Mouse (Mus musculus) kidney, postnatal 0 days (tissue): ENCODE data around the gene Il31ra. TPM values are rescaled to one million over a fixed set of nuclear protein-coding genes. Genes with fewer than 3 reads are reported as not detected.
A peak's percentile ranks its signal among the peaks of the same experiment; 100 is the strongest.

Experiments used
- ATAC-seq: fragments of 200-750 bp; cut with Nextera tagmentation; replicated peaks from 2 replicates; pipeline ENCODE4 v1.8.0; 2017; ENCODE audit warnings: low read depth, moderate number of reproducible peaks, moderate TSS enrichment, moderate library complexity; ENCODE audit not compliant: low FRiP score
- DNase-seq: peaks from one replicate; pipeline ENCODE4 v3.0.0-alpha.2; 2016; ENCODE audit warnings: low spot score
- H3K27ac ChIP-seq: fragments of 300-500 bp; sonication (generic); 2 replicates; pipeline ENCODE4 v1.5.1; 2014; ENCODE audit warnings: mild to moderate bottlenecking
- H3K27me3 ChIP-seq: fragments of 300-500 bp; sonication (generic); 2 replicates; pipeline ENCODE4 v1.6.1; 2014; ENCODE audit warnings: low read length, mixed read lengths; ENCODE audit not compliant: insufficient read depth
- H3K36me3 ChIP-seq: fragments of 300-500 bp; sonication (generic); 2 replicates; pipeline ENCODE4 v1.6.1; 2014; ENCODE audit warnings: low read length, mixed read lengths; ENCODE audit not compliant: insufficient read depth
- H3K4me1 ChIP-seq: fragments of 300-500 bp; sonication (generic); replicated peaks from 2 replicates; pipeline ENCODE4 v1.6.1; 2014; ENCODE audit warnings: antibody characterized with exemption, low read length, mixed read lengths; ENCODE audit not compliant: insufficient read depth
- H3K4me2 ChIP-seq: fragments of 300-500 bp; sonication (generic); 2 replicates; pipeline ENCODE4 v1.6.1; 2014; ENCODE audit warnings: mild to moderate bottlenecking, low read length, moderate library complexity, mixed read lengths
- H3K4me3 ChIP-seq: fragments of 300-500 bp; sonication (generic); replicated peaks from 2 replicates; pipeline ENCODE4 v1.5.1; 2014; ENCODE audit warnings: low read depth, low read length
- H3K9ac ChIP-seq: fragments of 300-500 bp; sonication (generic); 2 replicates; pipeline ENCODE4 v1.6.1; 2014; ENCODE audit warnings: low read depth, low read length
- H3K9me3 ChIP-seq: fragments of 300-500 bp; sonication (generic); replicated peaks from 2 replicates; pipeline ENCODE4 v1.6.1; 2016; ENCODE audit warnings: low read length, inconsistent platforms, mixed read lengths
- CTCF ChIP-seq: IDR thresholded peaks from 2 replicates; pipeline ENCODE4 v1.5.1; 2016; ENCODE audit warnings: antibody characterized with exemption, low read depth, mild to moderate bottlenecking, moderate library complexity
- WGBS: fragments of 180-500 bp; shearing (Covaris S2); extraction: QIAGEN DNeasy Blood & Tissue Kit; methylation state at CpG from one replicate; pipeline ENCODE4 v1.1.7; 2014; 5-methylcytosine and 5-hydroxymethylcytosine counted together
- polyA plus RNA-seq: library from polyadenylated mRNA; unstranded; fragments of >200 nt; fragmentation: Nextera tagmentation; extraction: Ambion mirVana; gene quantifications from 2 replicates; pipeline ENCODE4 v1.2.1, GENCODE M21; 2015

The Il31ra gene
- polyA plus RNA-seq, 1 experiment from 2014 or later, result 0.53 TPM

- WGBS, result 74% methylated on average over 5 of the region's 5 CpGs
- Histone ChIP-seq H3K4me2 (no peak overlapping the region), H3K9ac (no peak overlapping the region), H3K36me3 (no peaks in the 10 kb centered on the region), H3K9me3 (no peaks in the 10 kb centered on the region), H3K27ac (no peak overlapping the region), H3K4me3 (no peak overlapping the region), H3K4me1 (no peaks in the 10 kb centered on the region), H3K27me3 (no peaks in the 10 kb centered on the region)
- ATAC-seq, result no peak
- peak; percentile 44 for DNase-seq
- no peak for TF ChIP-seq CTCF
Observed at GRCm38 (mm10) chr13:112512824-112513223, 81.3 kb downstream of the Il31ra start.

DNA sequence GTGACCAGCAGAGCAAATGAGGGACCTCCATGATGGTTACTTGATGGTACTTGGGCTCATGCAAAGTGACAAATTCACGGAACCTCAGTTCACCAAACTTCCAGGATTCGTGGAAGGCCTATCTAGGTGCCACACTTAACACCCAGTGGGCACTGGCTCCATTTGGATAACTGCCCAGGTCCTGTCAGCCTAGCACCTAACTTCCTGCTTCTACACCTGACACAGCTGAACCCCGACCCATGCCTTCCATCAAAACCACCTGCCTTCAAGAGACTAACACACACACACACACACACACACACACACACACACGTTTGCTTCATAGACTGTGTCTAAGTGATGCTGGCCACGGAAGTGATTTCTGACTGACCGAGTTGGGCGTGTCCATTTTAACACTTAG, 82.3 kb downstream of the Il31ra start:
- DNase-seq, result no peak

DNA sequence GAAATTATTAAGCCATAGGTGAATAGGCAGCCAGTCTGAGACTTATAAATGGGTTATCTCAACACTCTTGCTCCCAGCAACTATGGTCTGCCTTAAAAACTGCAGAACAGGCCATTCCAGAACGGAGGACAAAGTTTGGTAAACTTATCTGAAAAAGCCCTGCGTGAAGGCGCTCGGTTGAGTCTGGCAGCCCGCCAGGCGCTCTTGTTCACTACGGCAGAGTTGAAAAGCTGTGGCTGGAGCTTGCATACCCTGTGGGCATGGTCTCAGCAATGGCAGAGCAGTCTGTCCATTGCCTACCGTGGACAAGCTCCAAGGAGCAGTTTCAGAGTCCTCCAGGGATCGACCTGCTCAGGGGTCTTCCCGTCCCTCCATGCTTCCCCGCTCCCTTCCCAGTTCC, 82.9 kb downstream of the Il31ra start:
- H3K9ac ChIP-seq, result no peak overlapping the region
- H3K9me3 ChIP-seq, result no peaks in the 10 kb centered on the region
- no peak overlapping the region for H3K4me2 ChIP-seq
- H3K4me1 ChIP-seq, result no peaks in the 10 kb centered on the region
- H3K27me3 ChIP-seq, result no peaks in the 10 kb centered on the region
- 64% methylated on average over 11 of the region's 11 CpGs for WGBS
- ATAC-seq (no peak), DNase-seq (no peak)
- H3K27ac ChIP-seq, result 0 out of 2 replicates have a peak overlapping the region, but pooled peaks have one; percentile 13
- no peak overlapping the region for H3K4me3 ChIP-seq
- no peaks in the 10 kb centered on the region for H3K36me3 ChIP-seq
- TF ChIP-seq CTCF, result no peak

More for the DNA sequence above, 82.3 kb downstream of the Il31ra start:
- no peak for ATAC-seq
- no peak for TF ChIP-seq CTCF
- no peaks in the 10 kb centered on the region for H3K36me3 ChIP-seq
- H3K9ac ChIP-seq, result no peak overlapping the region
- no peak overlapping the region for H3K4me3 ChIP-seq
- no peaks in the 10 kb centered on the region for H3K27me3 ChIP-seq
- H3K4me1 ChIP-seq, result no peaks in the 10 kb centered on the region
- 77% methylated on average over 7 of the region's 7 CpGs for WGBS
- 0 out of 2 replicates have a peak overlapping the region, but pooled peaks have one; percentile 13 for H3K27ac ChIP-seq
- no peaks in the 10 kb centered on the region for H3K9me3 ChIP-seq
- H3K4me2 ChIP-seq, result no peak overlapping the region

- H3K9ac ChIP-seq, result no peak overlapping the region
- H3K4me1 ChIP-seq, result no peaks in the 10 kb centered on the region
- TF ChIP-seq CTCF, result no peak
- ATAC-seq (no peak), DNase-seq (no peak)
- no peak overlapping the region for H3K27ac ChIP-seq
- no peaks in the 10 kb centered on the region for H3K27me3 ChIP-seq
- 87% methylated on average over 19 of the region's 19 CpGs for WGBS
- peaks cover 1% of the 10 kb centered on the region; the same call in 1 of the 2 replicates for H3K36me3 ChIP-seq
- no peak overlapping the region for H3K4me2 ChIP-seq
- no peaks in the 10 kb centered on the region for H3K9me3 ChIP-seq
- no peak overlapping the region for H3K4me3 ChIP-seq
Observed at GRCm38 (mm10) chr13:112510437-112511212, 83.5 kb downstream of the Il31ra start.

GRCm38 (mm10) chr13:112509465-112509864, 84.7 kb downstream of the Il31ra start:
- WGBS, result 19% methylated on average over 4 of the region's 4 CpGs
- Histone ChIP-seq H3K36me3 (peaks cover 13% of the 10 kb centered on the region), H3K27ac (no peak overlapping the region), H3K4me2 (no peak overlapping the region), H3K4me1 (no peaks in the 10 kb centered on the region), H3K4me3 (no peak overlapping the region), H3K9me3 (no peaks in the 10 kb centered on the region), H3K9ac (no peak overlapping the region), H3K27me3 (no peaks in the 10 kb centered on the region)
- DNase-seq (peak; percentile 88), ATAC-seq (peak; percentile 49; the same call in 1 of the 2 replicates)
- peak; percentile 96 for TF ChIP-seq CTCF

- Histone ChIP-seq H3K4me2 (no peak overlapping the region), H3K4me1 (no peaks in the 10 kb centered on the region), H3K9me3 (no peaks in the 10 kb centered on the region), H3K27me3 (no peaks in the 10 kb centered on the region), H3K36me3 (peaks cover 23% of the 10 kb centered on the region), H3K4me3 (no peak overlapping the region), H3K9ac (no peak overlapping the region), H3K27ac (no peak overlapping the region)
- no peak for ATAC-seq
- DNase-seq, result no peak
- 87% methylated on average over 5 of the region's 5 CpGs for WGBS
- no peak for TF ChIP-seq CTCF
Observed at GRCm38 (mm10) chr13:112508487-112508886, 85.7 kb downstream of the Il31ra start.

GRCm38 (mm10) chr13:112507691-112508090, 86.5 kb downstream of the Il31ra start:
- ATAC-seq (no peak), DNase-seq (no peak)
- H3K9ac ChIP-seq, result no peak overlapping the region
- peaks cover 30% of the 10 kb centered on the region for H3K36me3 ChIP-seq
- no peaks in the 10 kb centered on the region for H3K9me3 ChIP-seq
- TF ChIP-seq CTCF, result no peak
- no peak overlapping the region for H3K4me3 ChIP-seq
- H3K4me1 ChIP-seq, result no peaks in the 10 kb centered on the region
- no peak overlapping the region for H3K4me2 ChIP-seq
- H3K27ac ChIP-seq, result no peak overlapping the region
- H3K27me3 ChIP-seq, result no peaks in the 10 kb centered on the region
- WGBS, result 73% methylated on average over 13 of the region's 13 CpGs
